Mouse (Mus musculus): ENCODE data around the gene Mtap. TPM values are rescaled to one million over a fixed set of nuclear protein-coding genes. Genes with fewer than 3 reads are reported as not detected.

Mtap gene
- total RNA-seq, 2 experiments from 2014 or later, result 9.2 to 9.8 TPM

DNA sequence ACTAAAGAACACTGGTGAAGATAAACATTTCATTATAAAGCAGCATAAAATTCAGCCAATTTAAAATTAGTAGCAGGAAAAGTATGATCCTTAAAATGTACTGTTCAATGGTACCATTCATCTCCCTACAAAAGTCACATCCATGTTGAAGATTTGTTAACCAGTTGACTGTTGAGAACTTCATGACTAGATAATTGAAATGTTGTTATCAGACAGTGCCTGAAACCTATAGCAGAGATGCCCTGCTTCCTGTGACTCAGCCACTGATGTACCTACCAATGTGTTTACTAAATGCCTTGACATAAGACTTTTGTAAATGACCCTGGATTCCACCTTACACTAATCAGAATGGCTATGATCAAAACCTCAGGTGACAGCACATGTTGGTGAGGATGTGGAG, 60.2 kb downstream of the Mtap start:
- no peak for DNase-seq (ENCODE audit: extremely low spot score in 1 of 2, low spot score in 1 of 2)

- DNase-seq (ENCODE audit: extremely low spot score in 1 of 2, low spot score in 1 of 2), result no peak
Observed at GRCm38 (mm10) chr4:89200806-89201205, 63.9 kb downstream of the Mtap start.

DNA sequence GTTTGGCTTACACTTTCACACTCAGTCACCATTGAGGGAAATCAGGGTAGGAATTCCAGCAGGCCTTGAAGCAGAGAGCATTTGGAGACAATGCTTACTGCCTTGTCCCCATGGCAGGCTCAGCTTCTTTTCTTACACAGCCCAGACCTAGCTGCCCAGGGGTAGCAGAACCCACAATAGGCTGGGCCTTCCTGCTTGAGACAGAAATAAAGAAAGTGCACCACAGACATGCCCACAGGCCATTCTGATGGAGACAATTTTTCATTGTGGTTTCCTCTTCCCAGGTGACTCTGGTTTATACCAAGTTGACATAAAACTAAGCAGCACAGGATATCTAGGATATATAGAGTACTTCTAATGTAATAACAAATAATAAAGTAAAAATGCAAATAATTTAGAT, 72.4 kb downstream of the Mtap start:
- DNase-seq (ENCODE audit: extremely low spot score in 1 of 2, low spot score in 1 of 2), result no peak

- DNase-seq (ENCODE audit: extremely low spot score in 1 of 2, low spot score in 1 of 2), result no peak
Observed at GRCm38 (mm10) chr4:89210314-89210713, 73.4 kb downstream of the Mtap start.

DNA sequence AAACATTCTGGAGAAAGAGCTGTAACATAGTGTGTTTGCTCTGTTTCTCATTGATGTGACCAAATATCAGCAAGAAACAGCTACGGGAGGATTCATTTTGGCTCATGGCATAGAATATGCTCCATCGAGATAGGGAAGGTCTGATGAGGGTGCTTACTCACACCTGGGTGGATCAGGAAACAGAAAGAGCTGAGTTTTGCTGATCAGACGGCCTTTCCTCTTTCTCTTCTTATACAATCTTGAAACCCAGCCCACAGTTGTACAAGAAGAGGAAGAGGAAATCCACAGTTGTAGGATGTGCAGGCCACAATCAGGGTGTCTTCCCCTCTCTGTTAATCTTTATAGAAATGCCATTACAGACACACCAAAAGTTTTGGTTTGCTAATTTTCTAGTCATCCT, 75.3 kb downstream of the Mtap start:
- DNase-seq (ENCODE audit: extremely low spot score in 1 of 2, low spot score in 1 of 2), result no peak

Other genes starting within 250 kb of the Mtap start
- gene Cdkn2a, start 157.5 kb downstream of the Mtap start, total RNA-seq (2021), result under 1 TPM; 0.42 to 0.56 TPM
- 1 to 10 TPM; 1.2 to 1.9 TPM for gene Cdkn2b, start 173.9 kb downstream of the Mtap start, total RNA-seq (2021)

Data from layer of hippocampus, postnatal 25 days (tissue).